Mouse (Mus musculus) brain, embryonic 18.5 days (tissue): Measurements from ENCODE around the gene BC051019.

Source experiments
- DNase-seq: peaks from one replicate; pipeline ENCODE4 v3.0.0-alpha.2; 2012; ENCODE audit warnings: low read depth, low spot score

The BC051019 gene

GRCm38 (mm10) chr7:109708961-109709382, 14.7 kb downstream of the BC051019 start:
- no peak for DNase-seq

GRCm38 (mm10) chr7:109707023-109707785, 16.4 kb downstream of the BC051019 start:
- no peak for DNase-seq

- DNase-seq: no peak
Observed at GRCm38 (mm10) chr7:109704461-109704860, 19.2 kb downstream of the BC051019 start.

- DNase-seq: no peak
Observed at GRCm38 (mm10) chr7:109704016-109704377, 19.7 kb downstream of the BC051019 start.

GRCm38 (mm10) chr7:109703190-109704015, 20.2 kb downstream of the BC051019 start, which contains the start of the genes St5 and Akip1:
Gene St5 (minus strand): TSS chr7:109703605.
Gene Akip1 (plus strand): TSS chr7:109703690.
- peak; percentile 73 for DNase-seq

GRCm38 (mm10) chr7:109702721-109703120, 20.9 kb downstream of the BC051019 start:
- DNase-seq: no peak

GRCm38 (mm10) chr7:109700213-109700612, 23.4 kb downstream of the BC051019 start:
- no peak for DNase-seq

- DNase-seq: no peak
Observed at GRCm38 (mm10) chr7:109695339-109695726, 28.3 kb downstream of the BC051019 start.

- DNase-seq: no peak
Observed at GRCm38 (mm10) chr7:109694576-109695338, 28.9 kb downstream of the BC051019 start.

GRCm38 (mm10) chr7:109690961-109691360, 32.7 kb downstream of the BC051019 start:
- no peak for DNase-seq

- no peak for DNase-seq
Observed at GRCm38 (mm10) chr7:109690101-109690500, 33.5 kb downstream of the BC051019 start.

- DNase-seq: no peak
Observed at GRCm38 (mm10) chr7:109686585-109687128, 37.0 kb downstream of the BC051019 start.

GRCm38 (mm10) chr7:109680879-109681278, 42.8 kb downstream of the BC051019 start:
- DNase-seq: no peak

GRCm38 (mm10) chr7:109680284-109680683, 43.4 kb downstream of the BC051019 start:
- DNase-seq: no peak

GRCm38 (mm10) chr7:109674944-109675628, 48.6 kb downstream of the BC051019 start:
- no peak for DNase-seq

- peak; percentile 64 for DNase-seq
Observed at GRCm38 (mm10) chr7:109671581-109672471, 51.8 kb downstream of the BC051019 start.

GRCm38 (mm10) chr7:109669426-109670170, 54.1 kb downstream of the BC051019 start:
- DNase-seq: no peak

- no peak for DNase-seq
Observed at GRCm38 (mm10) chr7:109666664-109667063, 57.0 kb downstream of the BC051019 start.

- DNase-seq: no peak
Observed at GRCm38 (mm10) chr7:109662626-109663025, 61.0 kb downstream of the BC051019 start.
